Mouse (Mus musculus) thymus, postnatal 4 days (tissue): ENCODE measurements around the gene Rho.

ENCODE experiments used
- DNase-seq: peaks from one replicate; pipeline ENCODE4 v3.0.0; 2021

The Rho gene

DNA sequence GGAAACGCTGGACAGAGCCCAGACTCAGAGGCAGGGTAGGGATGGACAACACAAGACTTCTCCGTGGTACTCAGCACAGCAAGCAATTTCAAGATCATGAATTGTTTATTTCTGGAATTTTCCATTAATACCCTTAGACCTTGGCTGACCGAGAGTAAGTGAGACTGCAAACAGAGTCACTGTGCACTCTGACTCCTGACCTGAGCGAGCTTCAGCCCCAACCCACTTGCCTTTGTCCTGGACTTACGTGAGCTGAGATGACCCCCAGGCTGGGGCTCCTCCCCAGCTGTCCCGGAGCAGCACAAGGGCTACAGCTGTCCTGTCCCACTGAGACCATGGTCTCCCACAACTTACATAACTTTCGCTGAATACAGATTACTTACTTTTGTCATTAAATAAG lies 51.3 kb downstream of the Rho start:
- no peak for DNase-seq

DNA sequence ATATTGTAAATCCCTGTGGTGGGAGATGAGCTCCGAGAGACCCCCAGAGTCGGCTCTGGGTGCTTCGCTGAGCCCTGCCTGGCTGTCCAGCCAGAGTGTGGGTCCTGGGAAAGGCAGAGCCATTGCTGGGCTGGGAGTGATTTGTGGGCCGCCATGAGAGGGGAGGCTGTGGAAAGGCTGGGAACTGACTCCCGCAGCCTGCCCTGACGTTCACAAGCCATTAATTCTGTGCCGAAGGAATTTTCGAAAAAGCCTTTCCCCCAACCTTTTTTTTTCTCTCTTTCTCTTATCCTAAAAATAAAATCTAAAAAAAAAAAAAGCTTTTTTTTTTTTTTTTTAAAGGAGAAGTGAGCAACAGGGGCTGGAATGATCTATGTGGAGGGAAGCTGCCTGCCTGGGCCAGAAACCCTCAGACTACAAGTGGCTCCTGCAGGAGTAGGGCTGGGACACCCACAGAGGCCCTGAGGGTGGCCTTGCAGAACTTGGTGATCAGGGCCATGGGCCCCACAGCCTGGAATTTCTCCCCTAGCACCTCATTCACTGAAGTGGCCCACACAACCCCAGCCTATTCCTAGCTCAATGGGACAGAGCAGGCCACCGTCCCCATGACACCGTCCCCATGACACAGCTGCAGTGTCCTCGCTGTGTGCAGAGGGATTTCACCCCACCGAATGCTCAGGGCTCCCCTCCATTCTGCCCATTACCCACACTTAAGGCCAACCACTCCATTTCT lies 51.9 kb downstream of the Rho start:
- DNase-seq, result no peak

DNA sequence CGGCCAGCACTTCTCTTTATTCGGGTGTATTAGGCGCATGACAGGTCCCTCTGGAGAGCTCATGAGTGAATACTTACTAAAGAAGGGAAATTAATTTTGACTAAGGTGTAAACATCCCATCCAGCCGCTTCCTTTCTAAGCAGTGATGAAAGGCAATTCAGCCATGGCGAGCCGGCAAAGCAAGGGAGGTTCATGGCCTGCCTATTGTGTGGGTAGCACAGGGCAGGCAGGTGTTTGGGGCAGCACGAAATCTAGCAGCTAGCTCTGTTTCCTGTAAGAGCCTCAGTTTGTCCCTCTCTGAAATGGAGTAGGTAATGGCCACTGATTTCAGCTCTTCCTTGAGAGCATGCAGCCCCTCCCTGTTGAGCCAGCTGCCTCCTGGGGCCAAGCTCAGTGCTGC lies 53.0 kb downstream of the Rho start:
- no peak for DNase-seq

DNA sequence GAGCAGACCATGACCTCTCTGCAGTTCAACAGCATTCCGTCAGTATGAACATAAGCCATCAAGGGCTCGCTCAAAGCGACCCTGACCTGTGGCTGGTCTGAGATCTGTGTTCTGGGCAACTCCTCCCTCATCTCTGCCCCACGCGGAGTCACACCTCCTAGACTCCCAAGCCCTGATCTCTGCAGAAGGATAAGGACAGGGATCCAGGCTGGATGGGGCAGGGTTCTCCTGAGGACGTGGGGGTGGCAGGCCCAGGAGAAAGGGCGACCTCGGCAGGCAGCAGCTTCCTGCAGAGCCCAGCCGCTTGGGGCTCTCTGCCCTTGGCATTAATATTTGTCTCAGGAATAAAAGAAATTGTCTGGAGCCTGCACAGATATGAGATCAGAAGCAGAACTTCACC lies 54.1 kb downstream of the Rho start:
- no peak for DNase-seq

DNA sequence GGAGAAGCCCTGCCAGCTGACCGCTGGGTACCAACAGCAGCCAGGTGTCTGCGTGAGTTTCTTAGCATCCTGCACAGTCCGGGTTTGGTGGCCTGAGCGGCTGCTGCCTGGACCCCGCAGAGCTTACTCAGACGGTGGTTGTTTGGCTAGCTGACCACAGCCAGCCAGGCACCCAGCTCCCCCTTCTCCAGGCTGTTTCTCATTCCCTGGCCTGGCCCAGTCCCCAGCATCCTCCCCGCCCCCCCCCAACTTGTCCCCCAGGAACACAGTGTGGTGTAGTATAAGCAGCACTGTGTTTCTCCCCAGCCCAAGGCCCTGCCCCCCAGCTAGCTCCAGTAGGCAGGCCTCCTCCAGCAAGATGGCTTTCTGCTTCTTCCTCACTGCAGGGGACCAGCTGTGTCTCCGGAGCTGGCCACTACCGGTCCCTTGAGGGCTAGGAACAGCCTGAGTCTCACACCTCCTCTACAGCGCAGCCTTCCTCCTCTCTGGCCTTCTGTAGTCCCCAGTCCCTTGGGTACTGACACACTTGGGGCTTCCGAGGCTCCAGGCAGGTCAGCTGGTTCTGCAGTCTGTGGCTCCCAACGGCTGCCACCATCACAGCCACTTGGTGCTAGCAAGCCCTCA lies 55.0 kb downstream of the Rho start:
- peak; percentile 54 for DNase-seq

DNA sequence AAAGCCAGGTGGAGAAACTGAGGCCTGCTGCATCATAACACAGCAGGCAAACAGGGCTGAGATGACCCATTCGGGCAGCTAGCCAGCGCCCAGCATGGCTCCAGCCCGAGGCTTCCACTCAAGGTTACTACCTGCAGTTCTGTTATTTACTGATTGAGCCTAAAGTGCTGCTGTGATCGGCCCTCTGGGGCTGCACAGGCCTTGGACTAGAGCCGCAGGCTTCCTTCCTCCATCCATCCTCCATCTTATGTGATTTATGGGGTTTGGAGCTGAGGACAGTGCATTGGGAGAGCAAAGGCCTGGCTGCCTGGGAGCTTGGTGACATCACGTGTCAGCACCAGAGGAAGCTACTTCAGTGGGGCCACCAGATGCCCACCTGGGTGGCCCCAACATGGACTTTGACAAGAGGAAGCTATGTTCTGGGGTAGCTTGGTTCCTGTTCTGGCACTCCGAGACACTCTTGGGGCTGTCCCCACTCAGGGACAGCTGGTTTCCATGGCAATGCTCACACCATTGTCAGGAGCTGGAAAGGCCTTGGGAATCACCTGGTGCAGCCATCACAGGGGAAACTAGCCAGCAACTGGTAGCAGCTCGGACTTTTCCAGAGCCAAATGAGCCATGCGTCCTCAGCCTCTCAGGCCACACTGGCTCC lies 55.7 kb downstream of the Rho start:
- DNase-seq, result no peak

DNA sequence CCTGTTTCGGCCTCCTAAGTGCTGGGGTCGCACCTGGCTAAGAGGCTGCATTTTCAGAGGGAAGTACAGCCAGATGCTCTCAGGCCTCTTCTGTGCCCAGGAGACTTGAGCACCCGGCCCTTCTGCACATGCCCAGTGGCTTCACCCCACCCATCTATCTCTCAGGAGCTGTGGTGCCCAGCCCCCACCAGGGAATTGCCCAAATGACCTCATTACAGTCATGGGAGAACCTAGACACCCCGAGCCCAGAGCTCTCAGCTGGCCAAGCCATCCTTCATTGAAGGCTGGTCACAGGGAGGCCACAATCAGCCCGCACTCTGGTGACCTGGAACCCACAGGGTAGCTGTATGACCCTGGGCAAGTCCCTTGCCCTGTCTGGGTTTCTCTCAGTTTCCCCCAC lies 57.5 kb downstream of the Rho start:
- peak; percentile 57 for DNase-seq

DNA sequence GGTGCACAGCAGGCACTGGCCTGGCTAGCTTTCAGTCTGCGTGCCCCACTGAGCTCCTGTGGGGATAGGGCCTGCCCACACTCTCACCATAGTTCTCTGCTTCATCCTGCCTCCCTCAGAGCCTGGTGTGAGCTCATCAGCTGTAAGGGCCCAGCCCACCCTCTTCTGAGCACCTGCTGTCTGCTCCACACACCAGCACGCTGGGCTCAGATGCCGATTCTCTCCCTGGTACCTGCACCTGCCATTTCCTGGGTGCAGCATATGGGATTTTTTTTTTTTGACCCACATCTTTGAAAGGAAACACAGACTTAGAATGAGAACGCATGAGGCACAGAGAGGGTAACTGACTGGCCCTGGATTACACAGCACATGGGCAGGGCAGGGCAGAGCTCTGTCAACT lies 58.1 kb downstream of the Rho start:
- DNase-seq, result peak; percentile 83
